Mouse (Mus musculus): ENCODE data around the gene Eef2.

GRCm38 (mm10) chr10:81161602-81162317 lies 14.7 kb upstream of the Eef2 start:
- TF ChIP-seq POLR2A (IDR thresholded peaks at IDR 0.05; ENCODE audit: borderline replicate concordance, low read depth, low read length) (no peak), CTCF (IDR thresholded peaks at IDR 0.05; ENCODE audit: low read depth, low read length) (no peak)
